Mouse (Mus musculus): ENCODE results near the gene Mypn. TPM values are rescaled to one million over a fixed set of nuclear protein-coding genes. Genes with fewer than 3 reads are reported as not detected.

Gene Mypn
- polyA plus RNA-seq, 1 experiment from 2014 or later = 0.25 TPM

- WGBS = 70% methylated on average over 12 of the region's 12 CpGs
Measured at GRCm38 (mm10) chr10:63160671-63161070, 43.1 kb downstream of the Mypn start.

GRCm38 (mm10) chr10:63158191-63158590 is 45.6 kb downstream of the Mypn start:
- no peaks in the 10 kb centered on the region for H3K27me3 ChIP-seq (ENCODE audit: low read depth, poor library complexity, severe bottlenecking)

More at GRCm38 (mm10) chr10:63160671-63161070, 43.1 kb downstream of the Mypn start:
- no peak overlapping the region for H3K27ac ChIP-seq
- H3K4me1 ChIP-seq = no peaks in the 10 kb centered on the region
- DNase-seq (ENCODE audit: low spot score) = peak; percentile 33
- H3K36me3 ChIP-seq = no peaks in the 10 kb centered on the region
- H3K4me3 ChIP-seq = no peak overlapping the region
- no peaks in the 10 kb centered on the region for H3K27me3 ChIP-seq (ENCODE audit: low read depth, poor library complexity, severe bottlenecking)
- H3K9me3 ChIP-seq (replicated peaks) = no peaks in the 10 kb centered on the region

GRCm38 (mm10) chr10:63157491-63157890 is 46.3 kb downstream of the Mypn start:
- Histone ChIP-seq H3K4me1 (no peaks in the 10 kb centered on the region), H3K9me3 (replicated peaks) (no peaks in the 10 kb centered on the region), H3K27me3 (ENCODE audit: low read depth, poor library complexity, severe bottlenecking) (no peaks in the 10 kb centered on the region), H3K4me3 (no peak overlapping the region), H3K27ac (no peak overlapping the region), H3K36me3 (no peaks in the 10 kb centered on the region)
- WGBS = 81% methylated on average over 4 of the region's 4 CpGs
- DNase-seq (ENCODE audit: low spot score) = no peak

More at GRCm38 (mm10) chr10:63158191-63158590, 45.6 kb downstream of the Mypn start:
- WGBS = 78% methylated on average over 13 of the region's 13 CpGs
- Histone ChIP-seq H3K27ac (no peak overlapping the region), H3K9me3 (replicated peaks) (no peaks in the 10 kb centered on the region), H3K4me1 (no peaks in the 10 kb centered on the region), H3K36me3 (no peaks in the 10 kb centered on the region), H3K4me3 (no peak overlapping the region)
- DNase-seq (ENCODE audit: low spot score) = no peak

- Histone ChIP-seq H3K4me1 (no peaks in the 10 kb centered on the region), H3K4me3 (no peak overlapping the region), H3K27me3 (ENCODE audit: low read depth, poor library complexity, severe bottlenecking) (no peaks in the 10 kb centered on the region), H3K9me3 (replicated peaks) (no peaks in the 10 kb centered on the region), H3K27ac (no peak overlapping the region), H3K36me3 (no peaks in the 10 kb centered on the region)
- DNase-seq (ENCODE audit: low spot score) = no peak
- 63% methylated on average over 4 of the region's 4 CpGs for whole genome bisulfite sequencing
Measured at GRCm38 (mm10) chr10:63156919-63157318, 46.8 kb downstream of the Mypn start.

- H3K36me3 ChIP-seq = no peaks in the 10 kb centered on the region
- no peaks in the 10 kb centered on the region for H3K27me3 ChIP-seq (ENCODE audit: low read depth, poor library complexity, severe bottlenecking)
- WGBS = 98% methylated on average over 1 of the region's 1 CpGs
- H3K4me1 ChIP-seq = no peaks in the 10 kb centered on the region
- H3K4me3 ChIP-seq = no peak overlapping the region
- H3K9me3 ChIP-seq (replicated peaks) = no peaks in the 10 kb centered on the region
- no peak overlapping the region for H3K27ac ChIP-seq
- DNase-seq (ENCODE audit: low spot score) = no peak
Measured at GRCm38 (mm10) chr10:63156351-63156750, 47.4 kb downstream of the Mypn start.

GRCm38 (mm10) chr10:63155668-63156350 is 47.9 kb downstream of the Mypn start:
- 87% methylated on average over 4 of the region's 4 CpGs for WGBS
- no peaks in the 10 kb centered on the region for H3K27me3 ChIP-seq (ENCODE audit: low read depth, poor library complexity, severe bottlenecking)
- no peak overlapping the region for H3K27ac ChIP-seq
- H3K9me3 ChIP-seq (replicated peaks) = no peaks in the 10 kb centered on the region
- no peaks in the 10 kb centered on the region for H3K4me1 ChIP-seq
- no peaks in the 10 kb centered on the region for H3K36me3 ChIP-seq
- H3K4me3 ChIP-seq = no peak overlapping the region
- DNase-seq (ENCODE audit: low spot score) = no peak

GRCm38 (mm10) chr10:63154726-63155125 is 49.0 kb downstream of the Mypn start:
- no peaks in the 10 kb centered on the region for H3K9me3 ChIP-seq (replicated peaks)
- 89% methylated on average over 4 of the region's 4 CpGs for WGBS
- no peaks in the 10 kb centered on the region for H3K4me1 ChIP-seq
- no peaks in the 10 kb centered on the region for H3K36me3 ChIP-seq
- H3K27ac ChIP-seq = no peak overlapping the region
- DNase-seq (ENCODE audit: low spot score) = no peak
- no peak overlapping the region for H3K4me3 ChIP-seq
- H3K27me3 ChIP-seq (ENCODE audit: low read depth, poor library complexity, severe bottlenecking) = no peaks in the 10 kb centered on the region

GRCm38 (mm10) chr10:63154226-63154625 is 49.5 kb downstream of the Mypn start:
- Histone ChIP-seq H3K4me3 (no peak overlapping the region), H3K9me3 (replicated peaks) (no peaks in the 10 kb centered on the region), H3K36me3 (no peaks in the 10 kb centered on the region), H3K4me1 (no peaks in the 10 kb centered on the region), H3K27ac (no peak overlapping the region), H3K27me3 (ENCODE audit: low read depth, poor library complexity, severe bottlenecking) (no peaks in the 10 kb centered on the region)
- DNase-seq (ENCODE audit: low spot score) = no peak
- WGBS = 85% methylated on average over 6 of the region's 6 CpGs

- Histone ChIP-seq H3K27me3 (ENCODE audit: low read depth, poor library complexity, severe bottlenecking) (no peaks in the 10 kb centered on the region), H3K4me3 (no peak overlapping the region), H3K36me3 (no peaks in the 10 kb centered on the region), H3K27ac (no peak overlapping the region), H3K4me1 (no peaks in the 10 kb centered on the region), H3K9me3 (replicated peaks) (no peaks in the 10 kb centered on the region)
- WGBS = 48% methylated on average over 3 of the region's 3 CpGs
- peak; percentile 57 for DNase-seq (ENCODE audit: low spot score)
Measured at GRCm38 (mm10) chr10:63153563-63153962, 50.2 kb downstream of the Mypn start.

- Histone ChIP-seq H3K27ac (no peak overlapping the region), H3K4me3 (no peak overlapping the region), H3K27me3 (ENCODE audit: low read depth, poor library complexity, severe bottlenecking) (no peaks in the 10 kb centered on the region), H3K9me3 (replicated peaks) (no peaks in the 10 kb centered on the region), H3K36me3 (no peaks in the 10 kb centered on the region), H3K4me1 (no peaks in the 10 kb centered on the region)
- no peak for DNase-seq (ENCODE audit: low spot score)
Measured at GRCm38 (mm10) chr10:63152358-63152757, 51.4 kb downstream of the Mypn start.

GRCm38 (mm10) chr10:63142660-63143059 is 61.1 kb downstream of the Mypn start:
- no peaks in the 10 kb centered on the region for H3K36me3 ChIP-seq
- no peak overlapping the region for H3K4me3 ChIP-seq
- H3K27me3 ChIP-seq (ENCODE audit: low read depth, poor library complexity, severe bottlenecking) = no peaks in the 10 kb centered on the region
- H3K27ac ChIP-seq = no peak overlapping the region
- no peaks in the 10 kb centered on the region for H3K9me3 ChIP-seq (replicated peaks)
- no peaks in the 10 kb centered on the region for H3K4me1 ChIP-seq
- DNase-seq (ENCODE audit: low spot score) = peak; percentile 19
- WGBS = 90% methylated on average over 13 of the region's 13 CpGs

GRCm38 (mm10) chr10:63136436-63136835 is 67.3 kb downstream of the Mypn start:
- no peak overlapping the region for H3K4me3 ChIP-seq
- 88% methylated on average over 6 of the region's 6 CpGs for WGBS
- no peak overlapping the region for H3K27ac ChIP-seq
- no peaks in the 10 kb centered on the region for H3K36me3 ChIP-seq
- H3K9me3 ChIP-seq (replicated peaks) = no peaks in the 10 kb centered on the region
- no peaks in the 10 kb centered on the region for H3K27me3 ChIP-seq (ENCODE audit: low read depth, poor library complexity, severe bottlenecking)
- no peak for DNase-seq (ENCODE audit: low spot score)
- H3K4me1 ChIP-seq = no peaks in the 10 kb centered on the region

- no peak overlapping the region for H3K27ac ChIP-seq
- H3K27me3 ChIP-seq (ENCODE audit: low read depth, poor library complexity, severe bottlenecking) = no peaks in the 10 kb centered on the region
- H3K36me3 ChIP-seq = no peaks in the 10 kb centered on the region
- no peak overlapping the region for H3K4me3 ChIP-seq
- 58% methylated on average over 12 of the region's 12 CpGs for WGBS
- peak; percentile 12 for DNase-seq (ENCODE audit: low spot score)
- no peaks in the 10 kb centered on the region for H3K9me3 ChIP-seq (replicated peaks)
- no peaks in the 10 kb centered on the region for H3K4me1 ChIP-seq
Measured at GRCm38 (mm10) chr10:63135680-63136079, 68.1 kb downstream of the Mypn start.

- Histone ChIP-seq H3K4me3 (no peak overlapping the region), H3K27ac (no peak overlapping the region), H3K9me3 (replicated peaks) (no peaks in the 10 kb centered on the region), H3K27me3 (ENCODE audit: low read depth, poor library complexity, severe bottlenecking) (no peaks in the 10 kb centered on the region), H3K4me1 (no peaks in the 10 kb centered on the region), H3K36me3 (no peaks in the 10 kb centered on the region)
- 85% methylated on average over 4 of the region's 4 CpGs for WGBS
- DNase-seq (ENCODE audit: low spot score) = peak; percentile 4
Measured at GRCm38 (mm10) chr10:63133326-63133725, 70.4 kb downstream of the Mypn start.

Data from limb, embryonic 10.5 days (tissue).